Mouse (Mus musculus) ES-E14 (cell line): Measurements from ENCODE around the gene Hist1h4c. TPM values are rescaled to one million over a fixed set of nuclear protein-coding genes. Genes with fewer than 3 reads are reported as not detected.

Experiments
- DNase-seq: peaks from one replicate; pipeline ENCODE4 v3.0.0-alpha.2; 2013; ENCODE audit warnings: low read depth, low spot score
- H3K27ac ChIP-seq: 2 replicates; pipeline ENCODE4 v1.5.1; 2012; ENCODE audit warnings: low read depth, mild to moderate bottlenecking, low read length, moderate library complexity, mixed read lengths; ENCODE audit not compliant: poor library complexity, insufficient read depth, severe bottlenecking
- H3K36me3 ChIP-seq: 2 replicates; pipeline ENCODE4 v1.6.1; 2012; ENCODE audit warnings: mild to moderate bottlenecking, low read length, moderate library complexity, mixed read lengths; ENCODE audit not compliant: control insufficient read depth, poor library complexity, insufficient read depth, severe bottlenecking
- H3K4me1 ChIP-seq, 2 experiments: fragments of 150-350 bp in 1 of 2; sonication (generic) in 1 of 2; 2 replicates each; pipeline ENCODE4 v1.6.1; 2012; ENCODE audit warnings: low read length in 2 of 2, mild to moderate bottlenecking in 1 of 2, mixed read lengths in 1 of 2; ENCODE audit not compliant: control insufficient read depth in 2 of 2, insufficient read depth in 2 of 2, poor library complexity in 1 of 2
- H3K4me3 ChIP-seq, 2 experiments: fragments of 150-350 bp in 1 of 2; sonication (generic) in 1 of 2; 2 replicates each; pipeline ENCODE4 v1.5.1; 2012; ENCODE audit warnings: low read length in 2 of 2, low read depth in 1 of 2, mild to moderate bottlenecking in 1 of 2, mixed read lengths in 1 of 2; ENCODE audit not compliant: insufficient read depth in 1 of 2, poor library complexity in 1 of 2, severe bottlenecking in 1 of 2
- H3K9ac ChIP-seq: 2 replicates; pipeline ENCODE4 v1.6.1; 2012; ENCODE audit warnings: low read depth, mild to moderate bottlenecking, low read length, mixed read lengths; ENCODE audit not compliant: poor library complexity, insufficient read depth, severe bottlenecking
- H3K9me3 ChIP-seq: fragments of 150-350 bp; sonication (generic); 2 replicates; pipeline ENCODE4 v1.6.1; 2012; ENCODE audit warnings: low read depth, mild to moderate bottlenecking, low read length; ENCODE audit not compliant: control insufficient read depth, insufficient read depth
- CHD2 ChIP-seq: IDR thresholded peaks from 2 replicates; pipeline ENCODE4 v1.6.1; 2014; ENCODE audit warnings: mild to moderate bottlenecking, low read depth, low read length, inconsistent platforms
- HCFC1 ChIP-seq: IDR thresholded peaks from 2 replicates; pipeline ENCODE4 v1.6.1; 2012; ENCODE audit warnings: low read length, inconsistent platforms, borderline replicate concordance; ENCODE audit not compliant: insufficient read depth
- MAFK ChIP-seq: IDR thresholded peaks from 2 replicates; pipeline ENCODE4 v1.6.1; 2014; ENCODE audit warnings: mild to moderate bottlenecking, low read depth, low read length, inconsistent platforms; ENCODE audit not compliant: insufficient read depth
- ZC3H11A ChIP-seq: IDR thresholded peaks from 2 replicates; pipeline ENCODE4 v1.6.1; 2012; ENCODE audit warnings: low read depth, mild to moderate bottlenecking, inconsistent platforms, low read length, borderline replicate concordance
- ZNF384 ChIP-seq: IDR thresholded peaks from 2 replicates; pipeline ENCODE4 v1.6.1; 2012; ENCODE audit warnings: low read depth, low read length, inconsistent platforms
- in situ Hi-C, 2 experiments: fragments of 600-800 bp; cut with MboI; formaldehyde crosslinking; loops; one replicate each; pipeline ENCODE4 v1.15.1; 2025; ENCODE audit warnings: low sequenced_read_pairs in 2 of 2, inconsistent platforms in 1 of 2; ENCODE audit not compliant: unreplicated experiment in 2 of 2
- total RNA-seq: library from RNA; depleted of rRNA; stranded (reverse); fragments of 300-350 nt; gene quantifications from 2 replicates; pipeline ENCODE4 v1.2.3, GENCODE M21; 2012; rRNA removed

Gene Hist1h4c
- total RNA-seq, 1 experiment, result 496 TPM

DNA sequence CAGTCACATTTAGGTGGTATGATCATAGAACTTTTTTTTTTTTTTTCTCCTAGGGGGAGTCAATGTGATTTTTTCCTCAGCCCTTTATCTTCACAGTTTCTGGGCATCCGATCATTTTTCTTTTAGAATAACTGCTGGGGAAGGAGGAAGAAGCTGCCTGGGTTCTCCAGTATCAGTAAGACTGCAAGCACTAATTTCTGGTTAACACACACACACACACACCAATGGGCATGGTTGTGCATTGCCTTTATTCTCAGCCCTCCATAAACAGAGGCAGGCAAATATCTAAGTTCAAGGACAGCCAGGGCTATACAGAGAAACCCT is 15.7 kb downstream of the Hist1h4c start:
- Histone ChIP-seq H3K9ac (peak overlapping the region; percentile 69), H3K36me3 (no peaks in the 10 kb centered on the region), H3K4me3 (peak overlapping the region; percentile 56 to 71), H3K27ac (peak overlapping the region; percentile 34; the same call in 1 of the 2 replicates), H3K4me1 (peaks cover 0 to 4% of the 10 kb centered on the region in 2 experiments; a peak in 1 of 4 replicates), H3K9me3 (no peaks in the 10 kb centered on the region)
- in situ Hi-C loops, result loop anchor here (5.0 to 25.0 kb wide), 2 partner anchors 50 to 1645 kb away; partner anchors contain the start of genes Hist1h2ag (in 1 of the 2), Hist1h2ah (in 1 of the 2), Hist1h2bj (in 1 of the 2) and Hist1h2bk (in 1 of the 2)
- TF ChIP-seq CHD2, result no peak
- TF ChIP-seq ZC3H11A, result no peak
- no peak for TF ChIP-seq ZNF384
- no peak for TF ChIP-seq HCFC1
- TF ChIP-seq MAFK, result no peak
- no peak for DNase-seq

DNA sequence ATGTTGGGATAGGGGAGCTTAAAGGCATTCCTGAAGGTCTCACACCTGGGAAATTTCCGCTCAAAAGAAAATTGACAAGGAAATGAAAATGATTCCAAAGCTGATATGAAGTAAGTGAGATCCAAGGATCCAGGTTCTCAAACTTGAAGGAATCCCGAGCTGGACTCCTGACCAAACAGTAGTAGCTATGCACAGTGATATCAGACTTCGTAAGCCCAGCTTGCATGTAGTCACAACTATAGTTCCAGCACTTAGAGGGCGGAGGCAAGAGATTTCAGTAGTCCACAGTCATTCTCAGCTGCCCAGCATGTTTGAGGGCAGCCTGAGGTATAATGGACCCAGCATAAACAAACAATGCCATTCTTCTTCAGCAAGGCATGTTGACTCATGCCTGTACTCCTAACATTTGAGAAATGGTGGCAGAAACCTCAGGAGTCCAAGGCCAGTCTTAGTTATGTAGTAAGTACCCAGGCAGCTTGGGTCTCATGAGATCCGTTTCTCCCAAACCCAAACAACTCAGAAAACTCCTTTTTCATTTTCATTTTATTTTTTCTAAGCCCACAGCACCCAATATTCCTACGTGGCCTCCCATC is 16.2 kb downstream of the Hist1h4c start:
- TF ChIP-seq ZC3H11A, result no peak
- TF ChIP-seq ZNF384, result no peak
- TF ChIP-seq CHD2, result no peak
- TF ChIP-seq MAFK, result no peak
- no peak for TF ChIP-seq HCFC1
- Histone ChIP-seq H3K4me1 (peaks cover 0 to 4% of the 10 kb centered on the region in 2 experiments; a peak in 1 of 4 replicates), H3K36me3 (no peaks in the 10 kb centered on the region), H3K4me3 (no peak overlapping the region), H3K9me3 (no peaks in the 10 kb centered on the region), H3K9ac (no peak overlapping the region), H3K27ac (no peak overlapping the region)
- no peak for DNase-seq
- in situ Hi-C loops, result loop anchor here (5.0 to 25.0 kb wide), 2 partner anchors 50 to 1645 kb away; partner anchors contain the start of genes Hist1h2ag (in 1 of the 2), Hist1h2ah (in 1 of the 2), Hist1h2bj (in 1 of the 2) and Hist1h2bk (in 1 of the 2)

DNA sequence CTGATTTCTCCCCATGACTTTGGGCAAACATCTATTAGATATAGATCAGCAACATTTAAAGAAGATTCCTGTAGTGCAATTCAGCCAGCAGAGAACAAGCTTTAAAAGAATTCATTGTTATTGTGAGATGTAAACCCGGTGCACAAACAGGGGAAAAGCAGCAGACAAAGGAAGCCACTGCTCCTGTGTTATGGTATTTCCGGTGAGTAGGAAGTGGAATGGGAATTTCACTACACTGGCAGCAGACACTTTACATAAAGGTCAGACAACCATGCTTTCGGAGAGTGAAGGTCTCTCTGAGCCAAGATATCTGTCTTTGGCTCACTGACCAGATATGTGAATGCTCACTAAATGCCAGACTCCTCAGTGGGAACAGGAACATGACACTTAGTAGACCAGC is 35.7 kb downstream of the Hist1h4c start:
- H3K36me3 ChIP-seq, result no peaks in the 10 kb centered on the region
- no peaks in the 10 kb centered on the region for H3K4me1 ChIP-seq
- H3K4me3 ChIP-seq, result no peak overlapping the region
- TF ChIP-seq CHD2 (no peak), MAFK (no peak), HCFC1 (no peak), ZC3H11A (no peak), ZNF384 (no peak)
- in situ Hi-C loops, result no loop called here
- no peaks in the 10 kb centered on the region for H3K9me3 ChIP-seq
- H3K27ac ChIP-seq, result no peak overlapping the region
- no peak for DNase-seq
- no peak overlapping the region for H3K9ac ChIP-seq

DNA sequence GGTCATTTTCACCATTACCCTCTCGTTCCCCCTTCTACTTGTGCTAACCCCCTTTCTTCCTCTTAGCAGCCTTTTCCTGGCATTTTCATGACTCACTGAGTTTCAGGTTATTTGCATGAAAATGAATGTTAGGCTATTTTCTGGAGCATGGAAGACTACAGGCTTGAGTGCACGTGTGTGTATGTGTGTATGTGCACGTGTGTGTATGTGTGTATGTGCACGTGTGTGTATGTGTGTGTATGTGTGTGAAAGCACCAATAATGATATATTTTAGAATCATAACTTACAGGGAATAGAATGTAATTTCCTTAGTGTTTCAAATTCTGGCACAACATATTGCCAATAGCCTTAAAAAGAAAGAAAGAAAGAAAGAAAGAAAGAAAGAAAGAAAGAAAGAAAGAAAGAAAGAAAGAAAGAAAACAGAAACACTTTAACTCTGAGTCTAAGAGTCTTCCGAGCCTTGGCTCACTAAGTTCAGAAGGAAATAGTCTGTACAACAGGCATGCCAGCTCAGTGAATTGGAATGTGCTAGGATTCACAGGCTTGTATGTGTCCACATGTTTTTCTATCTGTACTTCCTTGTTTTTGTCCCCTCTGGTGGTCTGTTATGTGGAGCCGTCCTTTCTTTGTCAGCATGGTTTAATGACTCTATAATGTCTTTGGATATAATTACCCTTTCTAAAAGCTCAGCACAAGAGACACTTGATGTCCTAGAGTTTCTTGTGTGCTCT is 38.5 kb downstream of the Hist1h4c start:
- Histone ChIP-seq H3K9ac (no peak overlapping the region), H3K36me3 (no peaks in the 10 kb centered on the region), H3K9me3 (no peaks in the 10 kb centered on the region), H3K4me3 (no peak overlapping the region), H3K27ac (no peak overlapping the region), H3K4me1 (no peaks in the 10 kb centered on the region)
- in situ Hi-C loops, result no loop called here
- TF ChIP-seq ZC3H11A (no peak), ZNF384 (no peak), MAFK (no peak), CHD2 (no peak), HCFC1 (no peak)
- DNase-seq, result no peak

Other genes with a start within 250 kb of the Hist1h4c start
- gene Btn1a1, start 232.6 kb downstream of the Hist1h4c start, total RNA-seq, result 0.11 and 0.62 TPM in 2 replicates
- gene Btn2a2, start 209.6 kb downstream of the Hist1h4c start, total RNA-seq, result 0.95 and 1.5 TPM in 2 replicates
- 2,382 and 2,804 TPM in 2 replicates for gene Hist1h4h, start 167.4 kb downstream of the Hist1h4c start, total RNA-seq
- 1,402 and 1,887 TPM in 2 replicates for gene Hist1h2af, start 164.5 kb downstream of the Hist1h4c start, total RNA-seq
- gene Hist1h3g, start 163.0 kb downstream of the Hist1h4c start, total RNA-seq, result 436 and 621 TPM in 2 replicates
- gene Hist1h2bh, start 155.1 kb downstream of the Hist1h4c start, total RNA-seq, result 98.5 and 146 TPM in 2 replicates
- gene Hist1h3f, start 154.4 kb downstream of the Hist1h4c start, total RNA-seq, result 245 and 289 TPM in 2 replicates
- 1,886 and 2,172 TPM in 2 replicates for gene Hist1h4f, start 146.8 kb downstream of the Hist1h4c start, total RNA-seq
- gene Hist1h1d, start 145.2 kb downstream of the Hist1h4c start, total RNA-seq, result 68.4 and 97.6 TPM in 2 replicates
- 792 and 864 TPM in 2 replicates for gene Hist1h3e, start 136.1 kb downstream of the Hist1h4c start, total RNA-seq
- gene Hist1h2ae, start 127.2 kb downstream of the Hist1h4c start, total RNA-seq, result 587 and 755 TPM in 2 replicates
- gene Hist1h2bg, start 127.1 kb downstream of the Hist1h4c start, total RNA-seq, result 1,383 and 2,074 TPM in 2 replicates
- 677 and 970 TPM in 2 replicates for gene Hist1h2bf, start 124.3 kb downstream of the Hist1h4c start, total RNA-seq
- 1,000 and 1,148 TPM in 2 replicates for gene Hist1h2ad, start 124.1 kb downstream of the Hist1h4c start, total RNA-seq
- 80.2 and 103 TPM in 2 replicates for gene Hist1h3d, start 122.7 kb downstream of the Hist1h4c start, total RNA-seq
- 713 and 869 TPM in 2 replicates for gene Hist1h4d, start 116.9 kb downstream of the Hist1h4c start, total RNA-seq
- 119 and 195 TPM in 2 replicates for gene Hist1h2be, start 77.3 kb downstream of the Hist1h4c start, total RNA-seq
- 131 and 207 TPM in 2 replicates for gene Hist1h1e, start 75.9 kb downstream of the Hist1h4c start, total RNA-seq
- gene Hist1h2ac, start 14.5 kb downstream of the Hist1h4c start, total RNA-seq, result 112 and 141 TPM in 2 replicates
- 355 and 545 TPM in 2 replicates for gene Hist1h2bc, start 14.3 kb downstream of the Hist1h4c start, total RNA-seq
- gene Hist1h1t, start 2.6 kb downstream of the Hist1h4c start, total RNA-seq, result 7.7 and 13.3 TPM in 2 replicates
- gene Hfe, start 12.4 kb upstream of the Hist1h4c start, total RNA-seq, result 1.1 and 1.5 TPM in 2 replicates
- gene Hist1h1c, start 40.4 kb upstream of the Hist1h4c start, total RNA-seq, result 379 and 496 TPM in 2 replicates
- 970 and 1,161 TPM in 2 replicates for gene Hist1h3c, start 47.1 kb upstream of the Hist1h4c start, total RNA-seq
- gene Hist1h2bb, start 48.3 kb upstream of the Hist1h4c start, total RNA-seq, result 1,224 and 1,736 TPM in 2 replicates
- 2,399 and 2,956 TPM in 2 replicates for gene Hist1h2ab, start 52.7 kb upstream of the Hist1h4c start, total RNA-seq
- 667 and 954 TPM in 2 replicates for gene Hist1h3b, start 53.8 kb upstream of the Hist1h4c start, total RNA-seq
- 1,054 and 1,339 TPM in 2 replicates for gene Hist1h4b, start 58.6 kb upstream of the Hist1h4c start, total RNA-seq
- gene Hist1h4a, start 62.8 kb upstream of the Hist1h4c start, total RNA-seq, result 1,331 and 1,744 TPM in 2 replicates
- 470 and 728 TPM in 2 replicates for gene Hist1h3a, start 63.9 kb upstream of the Hist1h4c start, total RNA-seq
- gene Hist1h1a, start 65.2 kb upstream of the Hist1h4c start, total RNA-seq, result 1,149 and 1,468 TPM in 2 replicates
- gene Trim38, start 71.5 kb upstream of the Hist1h4c start, total RNA-seq, result 0.21 and 0.40 TPM in 2 replicates
- gene Slc17a2, start 108.5 kb upstream of the Hist1h4c start, total RNA-seq, result not detected in 2 replicates
- gene Slc17a3, start 141.0 kb upstream of the Hist1h4c start, total RNA-seq, result not detected in 2 replicates
- gene Slc17a1, start 169.3 kb upstream of the Hist1h4c start, total RNA-seq, result not detected in 2 replicates
- gene Slc17a4, start 216.6 kb upstream of the Hist1h4c start, total RNA-seq, result not detected in 2 replicates
- 37.2 and 67.4 TPM in 2 replicates for gene Hist1h2ba, start 235.7 kb upstream of the Hist1h4c start, total RNA-seq
- 140 and 167 TPM in 2 replicates for gene Hist1h2aa, start 236.0 kb upstream of the Hist1h4c start, total RNA-seq